Mouse (Mus musculus) brain, embryonic 14.5 days (tissue): ENCODE measurements at regions not wholly inside any gene's neighbourhood (a gene's known extent, or its start where the extent isn't known, plus 50 kb on each side); places are given as distances from the start of the nearest gene placed in this dataset.

Source experiments
- DNase-seq: peaks from one replicate; pipeline ENCODE4 v3.0.0-alpha.2; 2011; ENCODE audit warnings: low read depth
- CTCF ChIP-seq: fragments of 200-500 bp; IDR thresholded peaks from 2 replicates; pipeline ENCODE4 v1.5.1; 2012; ENCODE audit warnings: inconsistent platforms, mild to moderate bottlenecking, moderate library complexity, borderline replicate concordance; ENCODE audit not compliant: insufficient read depth, insufficient read length; ENCODE audit errors: extremely low read depth
- POLR2A ChIP-seq: fragments of 200-500 bp; IDR thresholded peaks from 2 replicates; pipeline ENCODE4 v1.6.1; 2012; ENCODE audit warnings: mild to moderate bottlenecking, inconsistent platforms, borderline replicate concordance; ENCODE audit not compliant: poor library complexity, insufficient read depth, insufficient read length, severe bottlenecking; ENCODE audit errors: extremely low read depth

DNA sequence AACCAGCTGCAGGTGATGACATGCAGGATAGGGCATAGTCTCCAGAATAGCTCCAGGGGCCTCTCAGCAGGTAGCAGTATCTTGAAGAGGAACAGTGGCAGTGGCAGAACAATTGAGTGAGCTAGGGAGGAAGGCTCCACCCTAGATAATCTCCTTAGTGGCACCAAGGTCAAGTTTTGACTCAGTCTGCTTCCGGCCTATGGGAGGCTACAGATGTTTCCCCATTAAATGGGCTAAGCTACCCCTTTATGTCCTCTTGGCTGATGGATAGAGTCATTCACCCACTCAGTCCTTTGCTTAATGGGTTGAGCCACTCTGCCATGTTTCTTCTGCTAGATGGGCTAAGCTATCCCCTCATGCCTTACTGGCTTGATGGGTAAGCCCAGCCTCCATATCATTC, 395.1 kb downstream of the Epha3 start:
- no peak for DNase-seq
- no peak for TF ChIP-seq POLR2A
- no peak for TF ChIP-seq CTCF
